Mouse (Mus musculus): Measurements from ENCODE around the gene Nlgn2. TPM values are rescaled to one million over a fixed set of nuclear protein-coding genes. Genes with fewer than 3 reads are reported as not detected.

Nlgn2 gene
- polyA plus RNA-seq, 1 experiment: 14.4 TPM

DNA sequence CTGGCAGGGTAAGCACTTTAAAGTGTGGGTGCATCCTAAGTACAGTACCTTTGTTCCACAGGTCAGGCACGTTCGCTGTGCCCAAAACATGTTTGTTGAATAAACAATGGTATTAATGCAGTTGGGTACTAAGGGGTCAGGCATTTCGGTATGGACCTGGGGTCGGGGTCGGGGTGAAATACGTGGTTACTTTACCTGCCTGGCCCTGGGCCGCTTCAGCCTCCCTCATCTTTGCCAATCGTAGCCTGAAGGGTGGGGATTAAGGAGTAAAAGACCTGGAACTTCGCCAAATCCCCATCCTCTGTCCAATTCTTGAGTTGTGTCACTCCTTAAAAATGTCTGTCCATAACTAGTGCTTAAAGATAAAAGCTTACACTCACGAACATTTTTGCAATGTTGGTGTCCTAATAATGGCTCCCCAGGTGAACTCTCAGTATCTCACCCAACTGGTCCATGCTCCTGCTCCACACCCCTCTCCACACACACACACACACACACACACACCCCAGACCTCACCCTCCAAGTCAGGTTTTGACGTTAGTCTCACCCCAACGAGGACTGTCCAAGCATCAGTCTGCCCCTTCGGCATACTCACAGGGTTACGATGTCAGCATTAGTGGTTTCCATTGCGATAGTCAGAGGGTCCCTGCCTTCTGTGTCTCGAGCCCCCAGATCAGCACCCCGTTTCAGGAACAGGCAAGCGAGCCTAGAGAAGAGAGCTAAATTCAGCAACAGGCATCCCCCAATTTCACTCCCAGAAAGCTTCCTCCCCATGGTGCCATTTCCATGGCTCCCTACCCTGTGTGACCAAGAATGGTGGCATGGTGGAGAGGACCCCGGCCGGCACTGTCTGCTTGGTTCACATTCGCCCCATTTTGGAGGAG is 44.4 kb upstream of the Nlgn2 start:
- no peaks in the 10 kb centered on the region for H3K27me3 ChIP-seq (ENCODE audit: control insufficient read depth, insufficient read depth, low read length)
- WGBS: 89% methylated on average over 21 of the region's 21 CpGs
- 0 out of 2 replicates have a peak overlapping the region, but pooled peaks have one; percentile 39 for H3K4me3 ChIP-seq (ENCODE audit: control insufficient read depth, insufficient read depth, low read length)
- no peak for DNase-seq
- peaks cover 38% of the 10 kb centered on the region for H3K36me3 ChIP-seq (ENCODE audit: control insufficient read depth, insufficient read depth, low read length)
- H3K4me1 ChIP-seq (replicated peaks; ENCODE audit: control insufficient read depth, insufficient read depth, low read length): peaks cover 19% of the 10 kb centered on the region
- peak overlapping the region; percentile 10; the same call in 1 of the 2 replicates for H3K27ac ChIP-seq (ENCODE audit: control insufficient read depth, insufficient read depth, low read length)
- TF ChIP-seq POLR2A (IDR thresholded peaks at IDR 0.05; ENCODE audit: control insufficient read depth, extremely low read depth, insufficient read depth, low read length, poor library complexity): no peak
- TF ChIP-seq CTCF (IDR thresholded peaks at IDR 0.05; ENCODE audit: borderline replicate concordance, control insufficient read depth, extremely low read depth, insufficient read depth, low read length, poor library complexity): no peak

DNA sequence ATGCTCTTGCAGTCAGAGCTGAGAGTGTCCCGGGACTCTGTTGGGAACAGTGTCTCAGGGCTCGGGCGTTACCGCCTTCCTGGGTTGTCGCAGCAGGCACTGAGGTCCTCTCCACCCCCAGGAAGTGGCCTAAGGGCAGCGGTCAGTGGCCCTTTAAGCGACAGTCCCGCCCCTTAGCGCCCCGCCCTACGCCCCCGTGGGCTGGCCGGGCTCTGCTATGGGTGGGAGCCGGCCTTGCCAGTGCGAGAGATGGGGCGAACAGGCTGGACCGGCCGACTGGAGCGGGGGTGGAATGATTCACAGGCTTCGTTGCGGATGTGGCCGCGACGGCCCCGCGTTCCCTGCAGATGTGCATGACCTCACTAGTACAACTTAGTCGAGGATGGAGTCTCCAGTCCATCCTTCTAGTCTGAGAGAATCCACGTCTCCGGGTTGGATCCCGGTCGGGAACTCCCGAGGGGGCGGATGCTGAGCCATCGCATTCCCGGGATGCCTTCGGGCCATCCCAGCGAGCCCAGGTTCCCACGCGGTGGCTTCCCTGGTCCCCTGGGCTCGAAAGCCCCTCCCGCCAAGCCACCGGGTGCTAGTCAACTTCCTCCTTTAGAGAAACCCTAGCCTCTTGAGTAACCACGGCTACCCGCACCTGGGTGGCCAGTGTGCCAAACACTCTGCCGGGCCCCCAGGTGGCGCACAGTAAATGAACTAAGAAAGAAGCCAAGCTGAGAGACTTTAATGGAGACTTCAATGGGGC is 43.4 kb upstream of the Nlgn2 start, which contains the start of gene Kctd11:
TSS of gene Kctd11 (minus strand) at position 554 of the 751 bp plus-strand sequence.
- peak; percentile 70 for DNase-seq
- 1% methylated on average over 46 of the region's 46 CpGs for WGBS
- Histone ChIP-seq H3K36me3 (ENCODE audit: control insufficient read depth, insufficient read depth, low read length) (peaks cover 28% of the 10 kb centered on the region), H3K27me3 (ENCODE audit: control insufficient read depth, insufficient read depth, low read length) (no peaks in the 10 kb centered on the region), H3K4me3 (ENCODE audit: control insufficient read depth, insufficient read depth, low read length) (peak within 1 kb of the TSS; percentile 39), H3K4me1 (replicated peaks; ENCODE audit: control insufficient read depth, insufficient read depth, low read length) (peaks cover 19% of the 10 kb centered on the region), H3K27ac (ENCODE audit: control insufficient read depth, insufficient read depth, low read length) (peak within 1 kb of the TSS; percentile 10; the same call in 1 of the 2 replicates)
- TF ChIP-seq CTCF (IDR thresholded peaks at IDR 0.05; ENCODE audit: borderline replicate concordance, control insufficient read depth, extremely low read depth, insufficient read depth, low read length, poor library complexity) (peak; percentile 75), POLR2A (IDR thresholded peaks at IDR 0.05; ENCODE audit: control insufficient read depth, extremely low read depth, insufficient read depth, low read length, poor library complexity) (no peak)

DNA sequence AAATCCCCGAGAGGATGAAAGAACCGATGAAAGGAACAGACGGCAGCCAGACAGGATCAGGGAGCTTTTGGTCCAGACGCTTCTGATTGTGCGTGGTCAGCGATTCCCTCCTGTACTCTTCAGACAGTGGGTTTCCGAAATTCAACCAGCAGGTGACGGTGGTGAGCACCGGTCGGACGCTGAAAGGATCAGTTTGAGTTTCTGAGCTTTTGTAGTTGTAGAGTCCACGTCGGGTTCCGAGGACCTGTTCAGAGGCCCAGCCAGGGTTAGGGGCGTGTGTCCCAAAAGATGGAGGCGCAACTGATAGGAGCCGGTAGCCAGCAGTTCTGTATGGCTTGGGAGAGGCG is 42.9 kb upstream of the Nlgn2 start:
- H3K27me3 ChIP-seq (ENCODE audit: control insufficient read depth, insufficient read depth, low read length): no peaks in the 10 kb centered on the region
- TF ChIP-seq POLR2A (IDR thresholded peaks at IDR 0.05; ENCODE audit: control insufficient read depth, extremely low read depth, insufficient read depth, low read length, poor library complexity): 0 out of 2 replicates have a peak, but pooled peaks have one; percentile 9
- peak; percentile 69; the same call in 1 of the 2 replicates for TF ChIP-seq CTCF (IDR thresholded peaks at IDR 0.05; ENCODE audit: borderline replicate concordance, control insufficient read depth, extremely low read depth, insufficient read depth, low read length, poor library complexity)
- peaks cover 23% of the 10 kb centered on the region for H3K36me3 ChIP-seq (ENCODE audit: control insufficient read depth, insufficient read depth, low read length)
- peak overlapping the region; percentile 39 for H3K4me3 ChIP-seq (ENCODE audit: control insufficient read depth, insufficient read depth, low read length)
- H3K27ac ChIP-seq (ENCODE audit: control insufficient read depth, insufficient read depth, low read length): 0 out of 2 replicates have a peak overlapping the region, but pooled peaks have one; percentile 4
- DNase-seq: peak; percentile 66
- peaks cover 19% of the 10 kb centered on the region for H3K4me1 ChIP-seq (replicated peaks; ENCODE audit: control insufficient read depth, insufficient read depth, low read length)
- WGBS: 4% methylated on average over 18 of the region's 18 CpGs

DNA sequence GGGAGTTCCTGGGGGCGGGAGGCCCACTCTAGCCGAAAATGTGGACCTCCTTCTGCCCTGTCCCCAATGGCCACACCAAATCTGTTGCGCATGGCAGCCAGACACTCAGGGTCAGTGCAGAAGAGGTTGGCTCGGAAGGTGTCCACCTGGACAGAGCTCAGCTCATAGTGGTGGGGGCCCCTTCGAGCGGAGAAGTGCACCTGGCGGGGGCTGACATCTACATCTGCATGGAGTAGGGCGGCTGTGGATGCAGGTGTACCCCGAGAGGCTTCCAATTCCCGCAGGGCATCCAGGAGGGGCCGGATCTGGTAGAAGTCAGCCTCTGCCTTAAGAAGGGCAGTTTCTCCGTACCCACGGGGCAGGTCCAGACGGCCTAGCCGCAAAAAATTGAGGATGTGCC is 42.1 kb upstream of the Nlgn2 start:
- H3K4me1 ChIP-seq (replicated peaks; ENCODE audit: control insufficient read depth, insufficient read depth, low read length): peaks cover 19% of the 10 kb centered on the region

DNA sequence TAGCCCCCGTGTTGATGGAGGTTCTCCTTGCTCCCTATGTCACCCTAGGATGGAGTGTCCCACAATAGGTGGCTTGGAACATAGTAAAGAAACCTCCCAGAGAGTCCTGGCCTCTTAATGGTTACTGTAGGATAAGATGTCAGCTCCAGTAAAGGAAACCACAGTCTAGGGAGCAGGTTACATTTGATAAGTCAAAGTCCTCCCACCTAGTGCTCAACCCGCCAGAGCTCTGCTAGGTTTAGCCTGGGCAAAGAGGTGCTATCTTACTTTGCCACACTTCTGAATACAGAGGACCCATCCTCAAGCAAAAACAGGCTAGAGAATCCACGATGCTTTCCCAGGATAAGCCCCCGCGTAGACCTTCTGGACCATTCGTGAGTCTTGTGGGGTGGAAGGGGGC is 41.4 kb upstream of the Nlgn2 start:
- Histone ChIP-seq H3K36me3 (ENCODE audit: control insufficient read depth, insufficient read depth, low read length) (peaks cover 8% of the 10 kb centered on the region), H3K27me3 (ENCODE audit: control insufficient read depth, insufficient read depth, low read length) (no peaks in the 10 kb centered on the region), H3K4me3 (ENCODE audit: control insufficient read depth, insufficient read depth, low read length) (no peak overlapping the region), H3K27ac (ENCODE audit: control insufficient read depth, insufficient read depth, low read length) (no peak overlapping the region), H3K4me1 (replicated peaks; ENCODE audit: control insufficient read depth, insufficient read depth, low read length) (peaks cover 19% of the 10 kb centered on the region)
- no peak for TF ChIP-seq POLR2A (IDR thresholded peaks at IDR 0.05; ENCODE audit: control insufficient read depth, extremely low read depth, insufficient read depth, low read length, poor library complexity)
- TF ChIP-seq CTCF (IDR thresholded peaks at IDR 0.05; ENCODE audit: borderline replicate concordance, control insufficient read depth, extremely low read depth, insufficient read depth, low read length, poor library complexity): no peak
- 93% methylated on average over 6 of the region's 6 CpGs for WGBS
- no peak for DNase-seq

More for the DNA sequence above, 42.1 kb upstream of the Nlgn2 start:
- no peak for DNase-seq
- 95% methylated on average over 15 of the region's 15 CpGs for WGBS
- no peak for TF ChIP-seq CTCF (IDR thresholded peaks at IDR 0.05; ENCODE audit: borderline replicate concordance, control insufficient read depth, extremely low read depth, insufficient read depth, low read length, poor library complexity)
- no peak for TF ChIP-seq POLR2A (IDR thresholded peaks at IDR 0.05; ENCODE audit: control insufficient read depth, extremely low read depth, insufficient read depth, low read length, poor library complexity)
- Histone ChIP-seq H3K27me3 (ENCODE audit: control insufficient read depth, insufficient read depth, low read length) (no peaks in the 10 kb centered on the region), H3K27ac (ENCODE audit: control insufficient read depth, insufficient read depth, low read length) (no peak overlapping the region), H3K4me3 (ENCODE audit: control insufficient read depth, insufficient read depth, low read length) (no peak overlapping the region), H3K36me3 (ENCODE audit: control insufficient read depth, insufficient read depth, low read length) (peaks cover 15% of the 10 kb centered on the region)

DNA sequence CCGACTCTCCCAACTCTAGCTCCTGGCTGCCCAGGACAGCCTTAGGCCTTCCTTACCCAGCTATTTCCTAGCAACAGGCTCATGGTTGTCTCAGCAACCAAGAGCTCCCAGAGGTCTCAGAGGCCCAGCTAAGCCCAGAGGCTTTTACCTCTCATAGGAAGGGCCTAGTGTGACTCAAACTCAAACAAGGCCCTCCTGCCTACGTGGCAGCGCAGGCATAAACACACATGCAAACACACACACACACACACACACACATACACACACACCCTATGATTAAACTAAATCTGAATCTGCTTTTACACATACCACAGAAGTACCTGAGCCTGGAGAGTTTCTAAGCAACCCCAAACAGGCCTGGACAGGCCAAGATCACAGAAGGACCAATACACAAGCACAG is 40.8 kb upstream of the Nlgn2 start:
- WGBS: 96% methylated on average over 3 of the region's 3 CpGs
- Histone ChIP-seq H3K27me3 (ENCODE audit: control insufficient read depth, insufficient read depth, low read length) (no peaks in the 10 kb centered on the region), H3K4me1 (replicated peaks; ENCODE audit: control insufficient read depth, insufficient read depth, low read length) (peaks cover 19% of the 10 kb centered on the region), H3K36me3 (ENCODE audit: control insufficient read depth, insufficient read depth, low read length) (peaks cover 2% of the 10 kb centered on the region), H3K4me3 (ENCODE audit: control insufficient read depth, insufficient read depth, low read length) (no peak overlapping the region), H3K27ac (ENCODE audit: control insufficient read depth, insufficient read depth, low read length) (no peak overlapping the region)
- no peak for TF ChIP-seq CTCF (IDR thresholded peaks at IDR 0.05; ENCODE audit: borderline replicate concordance, control insufficient read depth, extremely low read depth, insufficient read depth, low read length, poor library complexity)
- TF ChIP-seq POLR2A (IDR thresholded peaks at IDR 0.05; ENCODE audit: control insufficient read depth, extremely low read depth, insufficient read depth, low read length, poor library complexity): no peak
- DNase-seq: no peak

All from thymus, adult 2 months (tissue).